Mouse (Mus musculus): ENCODE measurements around the gene Tmem132a. TPM values are rescaled to one million over a fixed set of nuclear protein-coding genes. Genes with fewer than 3 reads are reported as not detected.

Tmem132a gene
- polyA plus RNA-seq, 1 experiment from 2014 or later: 61.5 TPM

DNA sequence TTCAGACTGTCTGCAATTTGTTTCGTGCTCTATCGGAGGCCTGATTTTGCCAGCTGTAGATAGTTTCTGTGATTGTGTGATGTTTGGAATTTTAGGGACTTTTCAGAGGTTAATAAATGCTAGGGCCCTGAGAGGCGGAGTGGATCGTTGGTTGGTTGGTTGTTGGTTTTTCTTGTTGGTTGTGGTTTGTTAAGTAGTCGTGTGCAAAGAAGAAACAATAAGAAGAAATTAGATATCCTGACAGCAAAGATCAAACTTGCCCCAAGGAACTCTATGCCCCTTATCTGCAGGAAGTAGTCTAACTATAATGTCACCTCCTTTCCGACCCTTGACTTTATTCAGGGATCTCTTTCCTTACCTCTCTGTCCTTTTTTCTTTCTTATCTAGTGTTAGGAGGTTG is 58.3 kb downstream of the Tmem132a start:
- H3K4me1 ChIP-seq (replicated peaks): no peaks in the 10 kb centered on the region
- H3K36me3 ChIP-seq: no peaks in the 10 kb centered on the region
- H3K9ac ChIP-seq: no peak overlapping the region
- H3K9me3 ChIP-seq (replicated peaks): no peaks in the 10 kb centered on the region
- WGBS: 75% methylated on average over 6 of the region's 6 CpGs
- no peak for ATAC-seq (ENCODE audit: insufficient number of reproducible peaks, low FRiP score)
- H3K4me2 ChIP-seq: no peak overlapping the region
- no peak overlapping the region for H3K4me3 ChIP-seq
- no peak overlapping the region for H3K27ac ChIP-seq (ENCODE audit: poor library complexity, severe bottlenecking)
- no peaks in the 10 kb centered on the region for H3K27me3 ChIP-seq (replicated peaks)

DNA sequence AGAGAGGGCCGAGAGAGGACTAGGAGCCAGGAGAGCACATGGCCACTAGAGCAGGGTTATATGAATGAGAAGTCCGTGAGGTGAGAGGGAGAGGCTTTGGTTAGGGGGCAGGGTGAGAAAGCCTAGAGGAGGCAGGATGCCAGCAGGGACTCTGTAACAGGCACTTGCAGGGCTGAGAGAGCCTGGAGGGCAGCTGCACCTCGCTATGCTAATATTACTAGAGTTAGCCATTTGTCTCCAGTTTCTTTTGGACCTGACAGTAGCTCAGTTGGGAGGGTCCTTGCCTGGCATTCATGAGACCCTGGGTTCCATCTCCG is 59.6 kb downstream of the Tmem132a start:
- no peaks in the 10 kb centered on the region for H3K9me3 ChIP-seq (replicated peaks)
- no peak overlapping the region for H3K4me2 ChIP-seq
- no peak overlapping the region for H3K9ac ChIP-seq
- H3K27me3 ChIP-seq (replicated peaks): no peaks in the 10 kb centered on the region
- H3K4me1 ChIP-seq (replicated peaks): no peaks in the 10 kb centered on the region
- no peak for ATAC-seq (ENCODE audit: insufficient number of reproducible peaks, low FRiP score)
- no peaks in the 10 kb centered on the region for H3K36me3 ChIP-seq
- WGBS: 34% methylated on average over 4 of the region's 4 CpGs
- no peak overlapping the region for H3K4me3 ChIP-seq
- H3K27ac ChIP-seq (ENCODE audit: poor library complexity, severe bottlenecking): no peak overlapping the region

DNA sequence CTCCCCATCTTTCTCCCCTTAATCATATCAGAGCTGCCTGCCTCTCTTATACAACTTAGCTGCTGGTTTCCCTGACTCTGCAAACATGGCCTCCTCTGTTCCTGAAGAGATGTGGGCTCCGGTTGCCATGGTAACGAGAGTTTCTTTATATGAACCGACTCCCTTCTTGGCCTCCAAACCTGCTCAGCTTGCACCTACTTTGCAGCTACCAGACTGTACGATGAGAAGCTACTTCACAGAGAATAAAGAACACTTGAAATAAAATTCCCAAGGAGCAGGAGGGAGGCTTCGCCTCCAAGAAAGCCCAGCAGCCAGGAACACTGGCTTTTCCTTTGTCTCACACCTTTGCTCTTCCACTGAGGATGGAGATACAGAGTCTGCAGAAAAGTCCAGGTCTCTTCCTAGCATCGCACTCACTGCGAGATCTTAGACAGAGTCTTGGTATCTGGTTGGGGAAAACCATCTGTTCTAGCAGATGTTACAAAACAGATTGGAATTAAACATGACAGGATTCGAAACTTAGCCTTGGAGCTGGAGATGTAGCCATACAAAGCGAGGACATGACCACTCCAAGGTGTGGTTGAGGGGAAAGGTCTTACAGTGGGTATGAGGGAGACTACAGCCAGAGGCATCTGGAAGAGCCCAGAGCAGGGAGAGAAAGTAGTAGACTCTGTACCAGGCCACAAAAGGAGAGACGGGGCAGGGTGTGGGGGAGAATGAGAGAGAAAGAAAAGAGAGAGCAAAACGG is 60.1 kb downstream of the Tmem132a start:
- no peak overlapping the region for H3K4me3 ChIP-seq
- 75% methylated on average over 11 of the region's 11 CpGs for WGBS
- H3K9me3 ChIP-seq (replicated peaks): no peaks in the 10 kb centered on the region
- ATAC-seq (ENCODE audit: insufficient number of reproducible peaks, low FRiP score): no peak
- H3K4me2 ChIP-seq: no peak overlapping the region
- H3K27me3 ChIP-seq (replicated peaks): no peaks in the 10 kb centered on the region
- no peaks in the 10 kb centered on the region for H3K4me1 ChIP-seq (replicated peaks)
- H3K9ac ChIP-seq: no peak overlapping the region
- H3K27ac ChIP-seq (ENCODE audit: poor library complexity, severe bottlenecking): no peak overlapping the region
- H3K36me3 ChIP-seq: no peaks in the 10 kb centered on the region

DNA sequence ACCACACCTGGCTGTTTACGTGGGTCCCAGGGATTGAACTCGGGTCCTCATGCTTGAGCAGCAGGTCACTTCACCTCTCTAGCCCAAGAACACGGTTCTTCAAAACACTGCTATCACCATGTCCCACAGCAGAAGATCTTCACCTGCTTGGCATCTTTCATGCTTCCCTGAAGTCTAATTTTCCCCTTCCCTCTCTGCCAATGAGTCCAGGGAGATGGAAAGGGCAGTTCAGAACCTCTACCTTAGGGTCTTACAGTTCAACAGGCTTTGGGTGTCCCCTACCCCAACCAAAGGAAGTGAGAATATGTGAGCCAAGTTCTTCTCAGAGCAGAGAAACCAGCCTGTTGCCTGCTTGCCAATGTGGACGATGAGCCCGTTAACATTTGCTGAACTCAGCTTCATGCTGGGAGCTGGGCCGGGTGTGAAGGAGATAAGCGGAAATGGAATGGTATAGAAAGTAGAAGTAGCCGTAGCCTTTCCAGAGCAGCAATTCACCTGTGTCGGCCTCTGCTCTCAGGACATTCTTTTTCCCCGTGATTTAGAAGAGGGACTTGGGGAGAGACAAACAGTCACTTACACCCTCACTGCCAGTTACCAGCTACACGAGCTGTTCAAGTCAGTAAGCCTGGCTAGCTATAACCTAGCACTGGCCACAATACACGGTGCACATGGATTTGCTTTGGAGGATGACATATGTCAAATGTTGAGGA is 61.1 kb downstream of the Tmem132a start:
- H3K9ac ChIP-seq: no peak overlapping the region
- no peak overlapping the region for H3K4me2 ChIP-seq
- WGBS: 66% methylated on average over 12 of the region's 12 CpGs
- ATAC-seq (ENCODE audit: insufficient number of reproducible peaks, low FRiP score): no peak
- no peak overlapping the region for H3K27ac ChIP-seq (ENCODE audit: poor library complexity, severe bottlenecking)
- H3K4me3 ChIP-seq: no peak overlapping the region
- no peaks in the 10 kb centered on the region for H3K36me3 ChIP-seq
- peaks cover 1% of the 10 kb centered on the region; the same call in 1 of the 2 replicates for H3K27me3 ChIP-seq (replicated peaks)
- H3K4me1 ChIP-seq (replicated peaks): no peaks in the 10 kb centered on the region
- H3K9me3 ChIP-seq (replicated peaks): no peaks in the 10 kb centered on the region

Other genes with a start within 250 kb of the Tmem132a start
- 0.34 and 0.85 TPM in 2 replicates for gene Vwce, start 235.7 kb downstream of the Tmem132a start, polyA plus RNA-seq (2016; fragmentation: Nextera tagmentation; extraction: Ambion mirVana)
- gene Pga5, start 191.9 kb downstream of the Tmem132a start, polyA plus RNA-seq (2016; fragmentation: Nextera tagmentation; extraction: Ambion mirVana): not detected in 2 replicates
- gene Vps37c, start 181.2 kb downstream of the Tmem132a start, polyA plus RNA-seq (2016; fragmentation: Nextera tagmentation; extraction: Ambion mirVana): 29.0 and 31.2 TPM in 2 replicates
- gene Cd5, start 130.9 kb downstream of the Tmem132a start, polyA plus RNA-seq (2016; fragmentation: Nextera tagmentation; extraction: Ambion mirVana): 0.19 and 0.55 TPM in 2 replicates
- not detected in 2 replicates for gene Cd6, start 39.9 kb downstream of the Tmem132a start, polyA plus RNA-seq (2016; fragmentation: Nextera tagmentation; extraction: Ambion mirVana)
- gene Slc15a3, start 30.2 kb downstream of the Tmem132a start, polyA plus RNA-seq (2016; fragmentation: Nextera tagmentation; extraction: Ambion mirVana): 0.23 and 0.41 TPM in 2 replicates
- gene Tmem109, start 12.1 kb upstream of the Tmem132a start, polyA plus RNA-seq (2016; fragmentation: Nextera tagmentation; extraction: Ambion mirVana): 67.4 and 70.9 TPM in 2 replicates
- 24.9 and 26.2 TPM in 2 replicates for gene Prpf19, start 25.3 kb upstream of the Tmem132a start, polyA plus RNA-seq (2016; fragmentation: Nextera tagmentation; extraction: Ambion mirVana)
- gene Zp1, start 50.7 kb upstream of the Tmem132a start, polyA plus RNA-seq (2016; fragmentation: Nextera tagmentation; extraction: Ambion mirVana): not detected in 2 replicates
- 0.09 TPM in 1 of 2 replicates, not detected in the other for gene Ptgdr2, start 67.2 kb upstream of the Tmem132a start, polyA plus RNA-seq (2016; fragmentation: Nextera tagmentation; extraction: Ambion mirVana)
- 20.1 and 21.6 TPM in 2 replicates for gene Ccdc86, start 79.3 kb upstream of the Tmem132a start, polyA plus RNA-seq (2016; fragmentation: Nextera tagmentation; extraction: Ambion mirVana)
- not detected in 2 replicates for gene Ms4a10, start 104.7 kb upstream of the Tmem132a start, polyA plus RNA-seq (2016; fragmentation: Nextera tagmentation; extraction: Ambion mirVana)
- not detected in 2 replicates for gene Ms4a15, start 123.3 kb upstream of the Tmem132a start, polyA plus RNA-seq (2016; fragmentation: Nextera tagmentation; extraction: Ambion mirVana)
- gene Ms4a18, start 148.1 kb upstream of the Tmem132a start, polyA plus RNA-seq (2016; fragmentation: Nextera tagmentation; extraction: Ambion mirVana): not detected in 2 replicates
- not detected in 2 replicates for gene Ms4a8a, start 211.2 kb upstream of the Tmem132a start, polyA plus RNA-seq (2016; fragmentation: Nextera tagmentation; extraction: Ambion mirVana)

Data from heart, embryonic 12.5 days (tissue).